Mouse (Mus musculus): ENCODE results near the gene B3gnt2.
"Not testable (repeated sequence)": the region's sequence is repeated elsewhere in the genome, so short reads cannot be mapped to it uniquely, and the experiment has no call there.

Gene B3gnt2

GRCm38 (mm10) chr11:22774821-22775220, 85.9 kb downstream of the B3gnt2 start:
- DNase-seq (ENCODE audit: low read depth, low spot score): no peak

GRCm38 (mm10) chr11:22766238-22766637, 94.5 kb downstream of the B3gnt2 start:
- DNase-seq (ENCODE audit: low read depth, low spot score): no peak

GRCm38 (mm10) chr11:22765425-22765824, 95.3 kb downstream of the B3gnt2 start:
- DNase-seq (ENCODE audit: low read depth, low spot score): no peak

- no peak for DNase-seq (ENCODE audit: low read depth, low spot score)
These were observed 97.0 kb downstream of the B3gnt2 start for GRCm38 (mm10) chr11:22763556-22764295.

- DNase-seq (ENCODE audit: low read depth, low spot score): no peak
These were observed 97.7 kb downstream of the B3gnt2 start for GRCm38 (mm10) chr11:22763055-22763454.

GRCm38 (mm10) chr11:22762236-22762927, 98.4 kb downstream of the B3gnt2 start:
- DNase-seq (ENCODE audit: low read depth, low spot score): no peak

GRCm38 (mm10) chr11:22759783-22760182, 101.0 kb downstream of the B3gnt2 start:
- no peak for DNase-seq (ENCODE audit: low read depth, low spot score)

GRCm38 (mm10) chr11:22756168-22756980, 104.4 kb downstream of the B3gnt2 start:
- peak; percentile 6 for DNase-seq (ENCODE audit: low read depth, low spot score)

- no peak for DNase-seq (ENCODE audit: low read depth, low spot score)
These were observed 105.6 kb downstream of the B3gnt2 start for GRCm38 (mm10) chr11:22755180-22755579.

- no peak for DNase-seq (ENCODE audit: low read depth, low spot score)
These were observed 108.2 kb downstream of the B3gnt2 start for GRCm38 (mm10) chr11:22752596-22752995.

GRCm38 (mm10) chr11:22751592-22751991, 109.2 kb downstream of the B3gnt2 start:
- no peak for DNase-seq (ENCODE audit: low read depth, low spot score)

- DNase-seq (ENCODE audit: low read depth, low spot score): no peak
These were observed 113.4 kb downstream of the B3gnt2 start for GRCm38 (mm10) chr11:22747406-22747805.

- no peak for DNase-seq (ENCODE audit: low read depth, low spot score)
These were observed 115.4 kb downstream of the B3gnt2 start for GRCm38 (mm10) chr11:22745356-22745755.

- no peak for DNase-seq (ENCODE audit: low read depth, low spot score)
These were observed 117.0 kb downstream of the B3gnt2 start for GRCm38 (mm10) chr11:22743561-22744269.

- DNase-seq (ENCODE audit: low read depth, low spot score): no peak
These were observed 118.6 kb downstream of the B3gnt2 start for GRCm38 (mm10) chr11:22741998-22742626.

GRCm38 (mm10) chr11:22741436-22741835, 119.3 kb downstream of the B3gnt2 start:
- no peak for DNase-seq (ENCODE audit: low read depth, low spot score)

GRCm38 (mm10) chr11:22739497-22740288, 121.1 kb downstream of the B3gnt2 start:
- DNase-seq (ENCODE audit: low read depth, low spot score): no peak

- DNase-seq (ENCODE audit: low read depth, low spot score): no peak
These were observed 124.1 kb downstream of the B3gnt2 start for GRCm38 (mm10) chr11:22736521-22737225.

GRCm38 (mm10) chr11:22735128-22735527, 125.6 kb downstream of the B3gnt2 start:
- DNase-seq (ENCODE audit: low read depth, low spot score): not testable (repeated sequence)

- DNase-seq (ENCODE audit: low read depth, low spot score): no peak
These were observed 126.8 kb downstream of the B3gnt2 start for GRCm38 (mm10) chr11:22733936-22734335.
